Mouse (Mus musculus) forebrain, postnatal 0 days (tissue): ENCODE measurements around the gene Kcnh4. TPM values are rescaled to one million over a fixed set of nuclear protein-coding genes. Genes with fewer than 3 reads are reported as not detected.

ENCODE experiments used
- ATAC-seq: fragments of 200-750 bp; cut with Nextera tagmentation; 2 replicates; pipeline ENCODE4 v1.8.0; 2017; ENCODE audit warnings: mild to moderate bottlenecking, moderate library complexity
- DNase-seq: peaks from one replicate; pipeline ENCODE4 v3.0.0-alpha.2; 2015
- H3K27ac ChIP-seq: fragments of 300-500 bp; sonication (generic); 2 replicates; pipeline ENCODE4 v1.5.1; 2014; ENCODE audit warnings: low read depth, mild to moderate bottlenecking, antibody characterized with exemption, low read length, moderate library complexity, mixed read lengths
- H3K27me3 ChIP-seq: fragments of 300-500 bp; sonication (generic); 2 replicates; pipeline ENCODE4 v1.6.1; 2014; ENCODE audit warnings: mild to moderate bottlenecking, low read length, mixed read lengths; ENCODE audit not compliant: insufficient read depth
- H3K36me3 ChIP-seq: fragments of 300-500 bp; sonication (generic); 2 replicates; pipeline ENCODE4 v1.6.1; 2014; ENCODE audit warnings: mild to moderate bottlenecking, moderate library complexity; ENCODE audit not compliant: insufficient read depth
- H3K4me1 ChIP-seq: fragments of 300-500 bp; sonication (generic); 2 replicates; pipeline ENCODE4 v1.6.1; 2014; ENCODE audit warnings: antibody characterized with exemption; ENCODE audit not compliant: insufficient read depth
- H3K4me2 ChIP-seq: fragments of 300-500 bp; sonication (generic); 2 replicates; pipeline ENCODE4 v1.6.1; 2014; ENCODE audit warnings: low read depth, mild to moderate bottlenecking, moderate library complexity
- H3K4me3 ChIP-seq: fragments of 300-500 bp; sonication (generic); 2 replicates; pipeline ENCODE4 v1.5.1; 2014; ENCODE audit warnings: low read depth, low read length, mixed read lengths
- H3K9ac ChIP-seq: fragments of 300-500 bp; sonication (generic); 2 replicates; pipeline ENCODE4 v1.6.1; 2014; ENCODE audit warnings: mild to moderate bottlenecking
- H3K9me3 ChIP-seq: fragments of 300-500 bp; sonication (generic); 2 replicates; pipeline ENCODE4 v1.6.1; 2016; ENCODE audit warnings: low read length
- CTCF ChIP-seq: sonication (generic); IDR thresholded peaks from 2 replicates; pipeline ENCODE4 v1.5.1; 2016; ENCODE audit warnings: antibody characterized with exemption, control low read depth, low read depth
- WGBS: fragments of 180-500 bp; shearing (Covaris S2); extraction: QIAGEN DNeasy Blood & Tissue Kit; methylation state at CpG from one replicate; pipeline ENCODE4 v1.1.7; 2014; 5-methylcytosine and 5-hydroxymethylcytosine counted together
- polyA plus RNA-seq: library from polyadenylated mRNA; unstranded; fragments of >200 nt; fragmentation: Nextera tagmentation; extraction: Ambion mirVana; gene quantifications from 2 replicates; pipeline ENCODE4 v1.2.1, GENCODE M21; 2015
- total RNA-seq: library from RNA; depleted of rRNA; stranded (reverse); fragments of >200 nt; gene quantifications from 2 replicates; pipeline ENCODE4 v1.2.3, GENCODE M21; 2014

The Kcnh4 gene
- total and polyA plus RNA-seq, 2 experiments from 2014 or later: 4.4 to 12.3 TPM

- no peak for DNase-seq
- WGBS: 77% methylated on average over 6 of the region's 6 CpGs
- Histone ChIP-seq H3K4me2 (no peak overlapping the region), H3K9ac (no peak overlapping the region), H3K27me3 (no peaks in the 10 kb centered on the region), H3K27ac (no peak overlapping the region), H3K9me3 (no peaks in the 10 kb centered on the region), H3K4me1 (peaks cover 10% of the 10 kb centered on the region; the same call in 1 of the 2 replicates), H3K36me3 (peaks cover 20% of the 10 kb centered on the region), H3K4me3 (no peak overlapping the region)
- no peak for TF ChIP-seq CTCF
- ATAC-seq: no peak
Measured at GRCm38 (mm10) chr11:100741348-100741747, 18.4 kb downstream of the Kcnh4 start.

GRCm38 (mm10) chr11:100738749-100739148, 21.0 kb downstream of the Kcnh4 start:
- ATAC-seq: no peak
- peak overlapping the region; percentile 87 for H3K27ac ChIP-seq

GRCm38 (mm10) chr11:100738066-100738604, 21.6 kb downstream of the Kcnh4 start, which contains the start of gene Rab5c:
Gene Rab5c (minus strand): TSS chr11:100738215.
- peak; percentile 99 for DNase-seq
- H3K9ac ChIP-seq: peak within 1 kb of the TSS; percentile 90
- no peak; the same call in 1 of the 2 replicates for TF ChIP-seq CTCF
- WGBS: 1% methylated on average over 39 of the region's 39 CpGs
- H3K4me3 ChIP-seq: peak within 1 kb of the TSS; percentile 94
- H3K4me2 ChIP-seq: peak within 1 kb of the TSS; percentile 79
- peaks cover 10% of the 10 kb centered on the region; the same call in 1 of the 2 replicates for H3K4me1 ChIP-seq
- no peaks in the 10 kb centered on the region for H3K9me3 ChIP-seq
- peaks cover 14% of the 10 kb centered on the region for H3K36me3 ChIP-seq
- H3K27ac ChIP-seq: peak within 1 kb of the TSS; percentile 87
- peak; percentile 99 for ATAC-seq
- H3K27me3 ChIP-seq: no peaks in the 10 kb centered on the region

More at GRCm38 (mm10) chr11:100738749-100739148, 21.0 kb downstream of the Kcnh4 start:
- H3K9me3 ChIP-seq: no peaks in the 10 kb centered on the region
- H3K36me3 ChIP-seq: peaks cover 15% of the 10 kb centered on the region
- H3K4me1 ChIP-seq: peaks cover 10% of the 10 kb centered on the region; the same call in 1 of the 2 replicates
- H3K27me3 ChIP-seq: no peaks in the 10 kb centered on the region
- no peak for TF ChIP-seq CTCF
- peak overlapping the region; percentile 64 for H3K9ac ChIP-seq
- DNase-seq: no peak
- 7% methylated on average over 5 of the region's 5 CpGs for WGBS
- H3K4me2 ChIP-seq: peak overlapping the region; percentile 79
- H3K4me3 ChIP-seq: peak overlapping the region; percentile 94

- no peak for ATAC-seq
- Histone ChIP-seq H3K9me3 (no peaks in the 10 kb centered on the region), H3K27ac (peak overlapping the region; percentile 77), H3K27me3 (no peaks in the 10 kb centered on the region), H3K4me2 (peak overlapping the region; percentile 79), H3K4me3 (peak overlapping the region; percentile 94), H3K36me3 (peaks cover 12% of the 10 kb centered on the region; the same call in 1 of the 2 replicates), H3K4me1 (peaks cover 10% of the 10 kb centered on the region; the same call in 1 of the 2 replicates), H3K9ac (peak overlapping the region; percentile 90)
- WGBS: 2% methylated on average over 13 of the region's 13 CpGs
- no peak for TF ChIP-seq CTCF
- no peak for DNase-seq
Measured at GRCm38 (mm10) chr11:100737105-100737733, 22.5 kb downstream of the Kcnh4 start.

GRCm38 (mm10) chr11:100736746-100737080, 23.0 kb downstream of the Kcnh4 start:
- ATAC-seq (no peak), DNase-seq (no peak)
- Histone ChIP-seq H3K27me3 (no peaks in the 10 kb centered on the region), H3K4me2 (peak overlapping the region; percentile 79), H3K9ac (0 out of 2 replicates have a peak overlapping the region, but pooled peaks have one; percentile 90), H3K4me1 (peaks cover 10% of the 10 kb centered on the region; the same call in 1 of the 2 replicates), H3K9me3 (no peaks in the 10 kb centered on the region), H3K36me3 (peaks cover 11% of the 10 kb centered on the region; the same call in 1 of the 2 replicates), H3K4me3 (0 out of 2 replicates have a peak overlapping the region, but pooled peaks have one; percentile 94), H3K27ac (no peak overlapping the region)
- TF ChIP-seq CTCF: no peak
- 74% methylated on average over 4 of the region's 4 CpGs for WGBS

- no peak for ATAC-seq
- no peak overlapping the region for H3K9ac ChIP-seq
- no peak for DNase-seq
Measured at GRCm38 (mm10) chr11:100735954-100736745, 23.6 kb downstream of the Kcnh4 start.

More at GRCm38 (mm10) chr11:100735954-100736745, 23.6 kb downstream of the Kcnh4 start:
- no peaks in the 10 kb centered on the region for H3K27me3 ChIP-seq
- no peak for TF ChIP-seq CTCF
- WGBS: 78% methylated on average over 14 of the region's 14 CpGs
- H3K4me1 ChIP-seq: peaks cover 10% of the 10 kb centered on the region; the same call in 1 of the 2 replicates
- H3K4me2 ChIP-seq: no peak overlapping the region; the same call in 1 of the 2 replicates
- H3K9me3 ChIP-seq: no peaks in the 10 kb centered on the region
- H3K4me3 ChIP-seq: no peak overlapping the region
- H3K27ac ChIP-seq: no peak overlapping the region
- peaks cover 5% of the 10 kb centered on the region; the same call in 1 of the 2 replicates for H3K36me3 ChIP-seq
